Mouse (Mus musculus) heart, postnatal 0 days (tissue): ENCODE measurements at regions not wholly inside any gene's neighbourhood (a gene's known extent, or its start where the extent isn't known, plus 50 kb on each side); places are given as distances from the start of the nearest gene placed in this dataset.

Experiments used
- CTCF ChIP-seq: IDR thresholded peaks from 2 replicates; pipeline ENCODE4 v1.5.1; 2016; ENCODE audit warnings: antibody characterized with exemption, control low read depth, low read depth
- EP300 ChIP-seq: IDR thresholded peaks from 2 replicates; pipeline ENCODE4 v1.6.1; 2016; ENCODE audit warnings: antibody characterized with exemption, low read depth

DNA sequence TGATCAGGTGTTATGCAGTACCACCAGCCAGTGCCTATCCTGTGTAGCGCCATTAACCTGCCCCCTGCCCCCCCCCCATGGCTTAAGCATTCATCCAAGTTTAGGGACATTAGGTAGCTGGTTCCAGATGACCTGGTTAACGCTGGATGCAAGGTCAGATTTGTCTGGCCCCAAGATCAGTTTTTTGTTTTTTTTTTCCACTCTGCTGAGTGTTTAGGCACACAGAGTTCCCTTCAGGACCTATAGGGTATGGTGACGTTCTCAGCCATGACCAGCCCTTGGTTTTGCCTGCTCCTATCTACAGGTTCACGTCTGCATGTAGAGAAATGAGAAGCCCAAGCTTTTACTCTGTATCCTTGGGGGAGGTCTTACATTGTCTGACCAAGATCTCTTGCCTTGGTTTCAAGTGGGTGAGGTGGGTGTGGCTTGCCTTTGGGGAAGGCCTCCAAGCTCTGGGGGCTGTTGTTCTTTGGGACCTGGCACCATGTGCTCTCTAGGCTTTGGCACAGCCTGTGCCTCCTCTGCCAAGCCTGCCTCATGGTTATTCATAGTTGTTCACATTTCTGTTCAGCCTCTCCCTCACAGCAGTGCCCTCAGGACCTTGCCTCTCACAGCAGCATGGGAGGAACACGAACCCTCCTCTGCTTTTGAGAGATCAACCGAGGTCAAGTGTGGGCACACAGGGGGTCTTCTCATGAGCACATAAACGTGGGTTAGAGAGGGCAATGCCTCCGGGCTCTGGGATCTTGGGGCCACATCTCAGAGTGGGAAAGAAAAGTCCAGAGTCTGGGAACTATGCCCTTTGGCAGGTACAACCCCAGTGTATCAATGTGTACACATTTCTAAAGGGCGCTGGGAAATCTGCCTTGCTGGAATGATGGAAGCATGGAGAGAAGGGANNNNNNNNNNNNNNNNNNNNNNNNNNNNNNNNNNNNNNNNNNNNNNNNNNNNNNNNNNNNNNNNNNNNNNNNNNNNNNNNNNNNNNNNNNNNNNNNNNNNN lies 208.8 kb upstream of the Peli2 start:
- no peak for TF ChIP-seq CTCF
- no peak for TF ChIP-seq EP300
